Mouse (Mus musculus) limb, embryonic 14.5 days (tissue): ENCODE data around the gene Pdzd2. TPM values are rescaled to one million over a fixed set of nuclear protein-coding genes. Genes with fewer than 3 reads are reported as not detected.

Experiments used
- ATAC-seq: fragments of 200-750 bp; cut with Nextera tagmentation; 2 replicates; pipeline ENCODE4 v1.8.0; 2017; ENCODE audit warnings: low read depth, moderate number of reproducible peaks, moderate TSS enrichment; ENCODE audit not compliant: low FRiP score
- DNase-seq: peaks from one replicate; pipeline ENCODE4 v3.0.0-alpha.2; 2015; ENCODE audit warnings: low spot score
- H3K27ac ChIP-seq: fragments of 300-500 bp; sonication (generic); replicated peaks from 2 replicates; pipeline ENCODE4 v1.5.1; 2014; ENCODE audit warnings: low read depth, mild to moderate bottlenecking, low read length, moderate library complexity, mixed read lengths
- H3K27me3 ChIP-seq: fragments of 300-500 bp; sonication (generic); 2 replicates; pipeline ENCODE4 v1.6.1; 2014; ENCODE audit warnings: low read length, mixed read lengths; ENCODE audit not compliant: control insufficient read depth, insufficient read depth
- H3K36me3 ChIP-seq: fragments of 300-500 bp; sonication (generic); 2 replicates; pipeline ENCODE4 v1.6.1; 2014; ENCODE audit warnings: mild to moderate bottlenecking, low read length, moderate library complexity, mixed read lengths; ENCODE audit not compliant: control insufficient read depth, insufficient read depth
- H3K4me1 ChIP-seq: fragments of 300-500 bp; sonication (generic); 2 replicates; pipeline ENCODE4 v1.6.1; 2014; ENCODE audit warnings: antibody characterized with exemption, low read length, mixed read lengths; ENCODE audit not compliant: control insufficient read depth, insufficient read depth
- H3K4me2 ChIP-seq: fragments of 300-500 bp; sonication (generic); replicated peaks from 2 replicates; pipeline ENCODE4 v1.6.1; 2014; ENCODE audit warnings: low read depth, mild to moderate bottlenecking, low read length, moderate library complexity; ENCODE audit not compliant: severe bottlenecking
- H3K4me3 ChIP-seq: fragments of 300-500 bp; sonication (generic); replicated peaks from 2 replicates; pipeline ENCODE4 v1.5.1; 2014; ENCODE audit warnings: low read length
- H3K9ac ChIP-seq: fragments of 300-500 bp; sonication (generic); 2 replicates; pipeline ENCODE4 v1.6.1; 2014; ENCODE audit warnings: mild to moderate bottlenecking, low read depth, low read length, moderate library complexity; ENCODE audit not compliant: severe bottlenecking
- H3K9me3 ChIP-seq: fragments of 300-500 bp; sonication (generic); 2 replicates; pipeline ENCODE4 v1.6.1; 2016; ENCODE audit warnings: low read length; ENCODE audit not compliant: control insufficient read depth
- POLR2A ChIP-seq: fragments of 200-500 bp; IDR thresholded peaks from 2 replicates; pipeline ENCODE4 v1.8.0; 2012; ENCODE audit warnings: inconsistent platforms, mild to moderate bottlenecking, moderate library complexity, borderline replicate concordance; ENCODE audit not compliant: insufficient read depth, insufficient read length; ENCODE audit errors: extremely low read depth
- WGBS: fragments of 180-500 bp; shearing (Covaris S2); extraction: QIAGEN DNeasy Blood & Tissue Kit; methylation state at CpG from one replicate; pipeline ENCODE4 v1.1.7; 2014; 5-methylcytosine and 5-hydroxymethylcytosine counted together
- polyA plus RNA-seq, 2 experiments: library from polyadenylated mRNA; depleted of rRNA in 1 of 2; stranded (reverse) in 1 of 2; unstranded in 1 of 2; fragments of >200 nt; fragmentation: Nextera tagmentation in 1 of 2; extraction: Ambion mirVana in 1 of 2; gene quantifications; 2 replicates each; pipeline versions ENCODE4 v1.2.1 to v1.2.3; 2012 to 2014

Gene Pdzd2
- polyA plus RNA-seq, 2 experiments: 14.6 to 26.4 TPM

- H3K4me2 ChIP-seq: no peak overlapping the region
- H3K9ac ChIP-seq: no peak overlapping the region
- no peak for ATAC-seq
- H3K9me3 ChIP-seq: no peaks in the 10 kb centered on the region
- no peak overlapping the region for H3K4me3 ChIP-seq
- 84% methylated on average over 5 of the region's 5 CpGs for WGBS
- H3K27ac ChIP-seq: no peak overlapping the region
- DNase-seq: no peak
- TF ChIP-seq POLR2A: no peak
- H3K27me3 ChIP-seq: no peaks in the 10 kb centered on the region
- H3K4me1 ChIP-seq: peaks cover 10% of the 10 kb centered on the region; the same call in 1 of the 2 replicates
- no peaks in the 10 kb centered on the region for H3K36me3 ChIP-seq
These were observed 271.1 kb downstream of the Pdzd2 start for GRCm38 (mm10) chr15:12468625-12469024.

GRCm38 (mm10) chr15:12465748-12466147 lies 274.0 kb downstream of the Pdzd2 start:
- Histone ChIP-seq H3K27ac (no peak overlapping the region), H3K36me3 (no peaks in the 10 kb centered on the region), H3K4me3 (no peak overlapping the region), H3K9me3 (no peaks in the 10 kb centered on the region), H3K9ac (no peak overlapping the region), H3K4me2 (no peak overlapping the region), H3K4me1 (peaks cover 8% of the 10 kb centered on the region; the same call in 1 of the 2 replicates), H3K27me3 (no peaks in the 10 kb centered on the region)
- no peak for TF ChIP-seq POLR2A
- WGBS: 82% methylated on average over 8 of the region's 8 CpGs
- ATAC-seq (no peak), DNase-seq (no peak)

GRCm38 (mm10) chr15:12456808-12457207 lies 282.9 kb downstream of the Pdzd2 start:
- H3K4me1 ChIP-seq: peaks cover 15% of the 10 kb centered on the region; the same call in 1 of the 2 replicates
- no peak overlapping the region for H3K4me3 ChIP-seq
- H3K9me3 ChIP-seq: no peaks in the 10 kb centered on the region
- H3K27me3 ChIP-seq: no peaks in the 10 kb centered on the region
- no peak overlapping the region for H3K4me2 ChIP-seq
- H3K9ac ChIP-seq: no peak overlapping the region
- 9% methylated on average over 7 of the region's 7 CpGs for WGBS
- ATAC-seq (peak; percentile 28; the same call in 1 of the 2 replicates), DNase-seq (no peak)
- H3K36me3 ChIP-seq: 0 out of 2 replicates have a peak, but pooled peaks cover 4% of the 10 kb centered on the region
- H3K27ac ChIP-seq: no peak overlapping the region
- no peak for TF ChIP-seq POLR2A

- Histone ChIP-seq H3K27me3 (no peaks in the 10 kb centered on the region), H3K4me2 (no peak overlapping the region), H3K4me3 (no peak overlapping the region), H3K4me1 (peaks cover 29% of the 10 kb centered on the region), H3K27ac (no peak overlapping the region), H3K9ac (no peak overlapping the region), H3K9me3 (no peaks in the 10 kb centered on the region), H3K36me3 (0 out of 2 replicates have a peak, but pooled peaks cover 4% of the 10 kb centered on the region)
- DNase-seq: no peak
- 100% methylated on average over 2 of the region's 2 CpGs for WGBS
- no peak for ATAC-seq
- no peak for TF ChIP-seq POLR2A
These were observed 286.4 kb downstream of the Pdzd2 start for GRCm38 (mm10) chr15:12453343-12453742.

- no peaks in the 10 kb centered on the region for H3K27me3 ChIP-seq
- no peak overlapping the region for H3K4me3 ChIP-seq
- no peak for DNase-seq
- 81% methylated on average over 6 of the region's 6 CpGs for WGBS
- H3K9ac ChIP-seq: no peak overlapping the region
- no peak overlapping the region for H3K4me2 ChIP-seq
- H3K27ac ChIP-seq: no peak overlapping the region
- no peak for ATAC-seq
- no peak for TF ChIP-seq POLR2A
- peaks cover 32% of the 10 kb centered on the region for H3K4me1 ChIP-seq
- no peaks in the 10 kb centered on the region for H3K9me3 ChIP-seq
- H3K36me3 ChIP-seq: 0 out of 2 replicates have a peak, but pooled peaks cover under 1% of the 10 kb centered on the region
These were observed 287.4 kb downstream of the Pdzd2 start for GRCm38 (mm10) chr15:12452141-12452995.
